Mouse (Mus musculus) MEL (cell line): ENCODE measurements around the gene H2al2a.

Experiments used
- CTCF ChIP-seq, 3 experiments: IDR thresholded peaks in 2 of 3; conservative IDR thresholded peaks in 1 of 3; 2 replicates each; pipeline ENCODE4 v1.5.1; 2011 to 2012; ENCODE audit warnings: low read length in 3 of 3, low read depth in 2 of 3, mild to moderate bottlenecking in 2 of 3, improper control_type of control experiment in 1 of 3, inconsistent platforms in 1 of 3, mixed read lengths in 1 of 3, moderate library complexity in 1 of 3; ENCODE audit not compliant: control insufficient read depth in 1 of 3, insufficient read depth in 1 of 3, poor library complexity in 1 of 3, severe bottlenecking in 1 of 3
- ELF1 ChIP-seq: IDR thresholded peaks from 2 replicates; pipeline ENCODE4 v1.6.1; 2014; ENCODE audit warnings: low read depth, mild to moderate bottlenecking, inconsistent platforms, low read length, improper control_type of control experiment, moderate library complexity
- EP300 ChIP-seq, 2 experiments: IDR thresholded peaks; 2 replicates each; pipeline ENCODE4 v1.6.1; 2011; ENCODE audit warnings: improper control_type of control experiment in 2 of 2, low read length in 2 of 2, low read depth in 1 of 2, mild to moderate bottlenecking in 1 of 2
- ETS1 ChIP-seq: IDR thresholded peaks from 2 replicates; pipeline ENCODE4 v1.6.1; 2012; ENCODE audit warnings: low read depth, mild to moderate bottlenecking, inconsistent platforms, low read length, improper control_type of control experiment, moderate library complexity
- GATA1 ChIP-seq: IDR thresholded peaks from 2 replicates; pipeline ENCODE4 v1.6.1; 2011; ENCODE audit warnings: low read depth, low read length, improper control_type of control experiment
- MYC ChIP-seq: IDR thresholded peaks from 2 replicates; pipeline ENCODE4 v1.6.1; 2011; ENCODE audit warnings: low read depth, mild to moderate bottlenecking, low read length, improper control_type of control experiment, moderate library complexity
- NELFE ChIP-seq: IDR thresholded peaks from 2 replicates; pipeline ENCODE4 v1.6.1; 2011; ENCODE audit warnings: low read depth, low read length, improper control_type of control experiment
- POLR2A ChIP-seq, 2 experiments: IDR thresholded peaks; 2 replicates each; pipeline ENCODE4 v1.6.1; 2011 to 2012; ENCODE audit warnings: low read length in 2 of 2, mild to moderate bottlenecking in 2 of 2, control low read depth in 1 of 2, improper control_type of control experiment in 1 of 2, low read depth in 1 of 2, moderate library complexity in 1 of 2; ENCODE audit not compliant: control insufficient read depth in 1 of 2, insufficient read depth in 1 of 2, poor library complexity in 1 of 2
- SIN3A ChIP-seq: IDR thresholded peaks from 2 replicates; pipeline ENCODE4 v1.6.1; 2012; ENCODE audit warnings: low read length, improper control_type of control experiment, inconsistent platforms
- TBP ChIP-seq: IDR thresholded peaks from 2 replicates; pipeline ENCODE4 v1.8.0; 2011; ENCODE audit warnings: low read depth, low read length, improper control_type of control experiment
- UBTF ChIP-seq: IDR thresholded peaks from 2 replicates; pipeline ENCODE4 v1.6.1; 2012; ENCODE audit warnings: low read depth, mild to moderate bottlenecking, inconsistent platforms, low read length, improper control_type of control experiment, moderate library complexity, borderline replicate concordance; ENCODE audit not compliant: insufficient read depth
- ZC3H11A ChIP-seq: IDR thresholded peaks from 2 replicates; pipeline ENCODE4 v1.6.1; 2012; ENCODE audit warnings: low read depth, mild to moderate bottlenecking, inconsistent platforms, low read length, improper control_type of control experiment

- TF ChIP-seq ETS1: no peak
- TF ChIP-seq EP300 (IDR thresholded peaks at IDR 0.05; ENCODE audit: low read depth in 1 of 2, low read length in 2 of 2): no peak
- no peak for TF ChIP-seq SIN3A
- TF ChIP-seq POLR2A (IDR thresholded peaks at IDR 0.05; ENCODE audit: control insufficient read depth in 1 of 2, insufficient read depth in 1 of 2, low read depth in 1 of 2, low read length in 2 of 2, poor library complexity in 1 of 2): no peak
- TF ChIP-seq NELFE: no peak
- no peak for TF ChIP-seq CTCF (IDR thresholded peaks at IDR 0.05 in 2 of 3, conservative IDR thresholded peaks at IDR 0.05 in 1 of 3; ENCODE audit: control insufficient read depth in 1 of 3, insufficient read depth in 1 of 3, low read depth in 2 of 3, low read length in 3 of 3, poor library complexity in 1 of 3, severe bottlenecking in 1 of 3)
- no peak for TF ChIP-seq UBTF
- no peak for TF ChIP-seq ELF1
- TF ChIP-seq GATA1: no peak
- no peak for TF ChIP-seq MYC
- TF ChIP-seq ZC3H11A: no peak
- no peak for TF ChIP-seq TBP
Measured at GRCm38 (mm10) chr2:18029656-18030055, 32.9 kb upstream of the H2al2a start.
